Mouse (Mus musculus) adrenal gland, adult (tissue): ENCODE measurements at regions not wholly inside any gene's neighbourhood (a gene's known extent, or its start where the extent isn't known, plus 50 kb on each side); places are given as distances from the start of the nearest gene placed in this dataset.
"Not testable (repeated sequence)": the region's sequence is repeated elsewhere in the genome, so short reads cannot be mapped to it uniquely, and the experiment has no call there.

ENCODE experiments used
- DNase-seq, 2 experiments: peaks; one replicate each; pipeline ENCODE4 v3.0.0; 2022 to 2023; ENCODE audit warnings: low spot score in 1 of 2; ENCODE audit not compliant: inconsistent age in 2 of 2

DNA sequence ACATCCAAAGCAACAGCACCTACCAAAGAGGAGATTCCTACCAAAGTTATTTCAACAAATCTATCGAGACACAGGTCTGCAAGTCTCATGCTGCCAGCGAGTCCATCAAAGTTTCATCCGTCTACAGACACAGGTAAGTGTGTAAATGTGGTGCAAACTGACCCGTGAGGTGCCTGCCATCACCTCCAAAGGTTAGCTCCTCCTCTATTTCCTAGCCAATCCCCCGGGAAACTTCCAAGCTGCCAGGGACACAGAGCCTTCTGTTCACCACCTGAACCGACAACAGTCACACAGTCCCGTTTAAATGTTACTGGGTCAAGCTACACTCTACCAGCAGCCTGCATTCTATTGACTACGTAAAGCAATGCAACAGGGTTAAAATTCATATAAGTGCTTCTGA lies 113.5 kb downstream of the Snurf start:
- DNase-seq, result peak; percentile 3 to 26

DNA sequence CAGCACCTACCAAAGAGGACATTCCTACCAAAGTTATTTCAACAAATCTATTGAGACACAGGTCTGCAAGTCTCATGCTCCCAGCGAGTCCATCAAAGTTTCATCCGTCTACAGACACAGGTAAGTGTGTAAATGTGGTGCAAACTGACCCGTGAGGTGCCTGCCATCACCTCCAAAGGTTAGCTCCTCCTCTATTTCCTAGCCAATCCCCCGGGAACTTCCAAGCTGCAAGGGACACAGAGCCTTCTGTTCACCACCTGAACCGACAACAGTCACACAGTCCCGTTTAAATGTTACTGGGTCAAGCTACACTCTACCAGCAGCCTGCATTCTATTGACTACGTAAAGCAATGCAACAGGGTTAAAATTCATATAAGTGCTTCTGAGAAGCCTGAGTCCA lies 146.4 kb downstream of the Snurf start:
- not testable (repeated sequence) for DNase-seq
